Mouse (Mus musculus) limb, embryonic 15.5 days (tissue): ENCODE results near the gene Lgals2. TPM values are rescaled to one million over a fixed set of nuclear protein-coding genes. Genes with fewer than 3 reads are reported as not detected.
"Not testable (repeated sequence)": the region's sequence is repeated elsewhere in the genome, so short reads cannot be mapped to it uniquely, and the experiment has no call there.

ENCODE experiments used
- ATAC-seq: fragments of 200-750 bp; cut with Nextera tagmentation; 2 replicates; pipeline ENCODE4 v1.8.0; 2017; ENCODE audit warnings: low read depth, moderate TSS enrichment; ENCODE audit not compliant: insufficient number of reproducible peaks, low FRiP score, low TSS enrichment
- H3K27ac ChIP-seq: fragments of 300-500 bp; sonication (generic); 2 replicates; pipeline ENCODE4 v1.5.1; 2015; ENCODE audit warnings: moderate library complexity, mild to moderate bottlenecking, inconsistent platforms
- H3K27me3 ChIP-seq: fragments of 300-500 bp; sonication (generic); 2 replicates; pipeline ENCODE4 v1.6.1; 2015; ENCODE audit warnings: inconsistent platforms
- H3K36me3 ChIP-seq: fragments of 300-500 bp; sonication (generic); 2 replicates; pipeline ENCODE4 v1.6.1; 2015; ENCODE audit warnings: inconsistent platforms
- H3K4me1 ChIP-seq: fragments of 300-500 bp; sonication (generic); 2 replicates; pipeline ENCODE4 v1.6.1; 2015; ENCODE audit warnings: inconsistent platforms
- H3K4me2 ChIP-seq: fragments of 300-500 bp; sonication (generic); 2 replicates; pipeline ENCODE4 v1.6.1; 2015; ENCODE audit warnings: mild to moderate bottlenecking, inconsistent platforms
- H3K4me3 ChIP-seq: fragments of 300-500 bp; sonication (generic); 2 replicates; pipeline ENCODE4 v1.5.1; 2015; ENCODE audit warnings: mild to moderate bottlenecking, inconsistent platforms
- H3K9ac ChIP-seq: fragments of 300-500 bp; sonication (generic); 2 replicates; pipeline ENCODE4 v1.6.1; 2015; ENCODE audit warnings: inconsistent platforms
- H3K9me3 ChIP-seq: fragments of 300-500 bp; sonication (generic); 2 replicates; pipeline ENCODE4 v1.6.1; 2016; ENCODE audit warnings: inconsistent platforms
- WGBS: fragments of 180-500 bp; shearing (Covaris S2); methylation state at CpG from one replicate; pipeline ENCODE4 v1.1.7; 2015; 5-methylcytosine and 5-hydroxymethylcytosine counted together
- polyA plus RNA-seq: library from polyadenylated mRNA; unstranded; fragments of >200 nt; fragmentation: Nextera tagmentation; extraction: Ambion mirVana; gene quantifications from 2 replicates; pipeline ENCODE4 v1.2.1, GENCODE M21; 2015

Lgals2 gene
- polyA plus RNA-seq, 1 experiment from 2014 or later, result 0.73 TPM

GRCm38 (mm10) chr15:78850059-78850824 lies 5.1 kb downstream of the Lgals2 start:
- ATAC-seq, result no peak
- 74% methylated on average over 14 of the region's 15 CpGs for WGBS
- no peak overlapping the region for H3K27ac ChIP-seq
- H3K36me3 ChIP-seq, result peaks cover 7% of the 10 kb centered on the region
- H3K4me1 ChIP-seq, result peaks cover 17% of the 10 kb centered on the region
- H3K9me3 ChIP-seq, result no peaks in the 10 kb centered on the region
- H3K9ac ChIP-seq, result no peak overlapping the region
- H3K4me2 ChIP-seq, result no peak overlapping the region
- no peaks in the 10 kb centered on the region for H3K27me3 ChIP-seq
- no peak overlapping the region for H3K4me3 ChIP-seq

DNA sequence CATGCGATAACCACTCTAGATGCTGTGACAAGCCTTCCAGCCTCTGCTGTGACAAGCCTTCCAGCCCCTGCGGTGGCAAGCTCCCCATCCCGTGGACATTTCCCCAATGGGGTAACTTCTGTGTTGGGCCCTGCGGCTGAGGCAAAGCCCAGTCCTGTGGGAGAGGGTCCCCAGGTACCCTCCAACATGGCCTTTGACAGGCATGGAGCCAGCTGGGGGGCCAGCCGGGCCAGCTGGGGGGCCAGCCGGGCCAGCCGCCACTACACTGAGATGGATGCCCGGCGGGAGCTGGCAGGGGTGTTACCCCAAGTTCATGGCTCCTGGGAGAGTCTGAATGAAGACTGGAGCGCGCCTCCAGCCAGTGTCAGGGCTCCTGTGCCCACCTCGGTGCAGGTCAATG lies 5.8 kb downstream of the Lgals2 start:
- Histone ChIP-seq H3K27ac (no peak overlapping the region), H3K4me3 (no peak overlapping the region), H3K4me2 (no peak overlapping the region), H3K27me3 (no peaks in the 10 kb centered on the region), H3K9ac (no peak overlapping the region), H3K4me1 (peaks cover 25% of the 10 kb centered on the region), H3K9me3 (no peaks in the 10 kb centered on the region), H3K36me3 (peaks cover 7% of the 10 kb centered on the region)
- WGBS, result 90% methylated on average over 12 of the region's 12 CpGs
- ATAC-seq, result no peak

DNA sequence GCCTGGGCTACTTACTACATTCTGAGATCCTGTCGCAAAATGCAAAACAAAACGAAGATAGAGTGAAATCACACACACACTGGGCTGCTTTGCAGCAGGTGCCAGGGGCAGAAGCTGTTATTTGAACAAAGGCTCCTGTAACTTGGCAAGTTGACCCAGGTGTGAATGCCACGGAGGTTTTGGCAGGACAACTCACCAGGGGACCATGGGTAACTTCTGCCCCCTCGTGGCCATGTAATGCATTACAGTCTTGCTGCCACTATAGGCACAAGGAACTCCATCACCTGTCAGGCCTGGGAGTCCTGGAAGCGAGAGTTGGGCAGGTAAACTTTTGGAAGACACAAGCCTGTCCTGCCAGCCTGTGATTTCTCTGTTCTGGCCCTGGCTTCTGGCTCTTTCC lies 6.9 kb downstream of the Lgals2 start:
- Histone ChIP-seq H3K4me2 (no peak overlapping the region), H3K27me3 (peaks cover 7% of the 10 kb centered on the region; the same call in 1 of the 2 replicates), H3K27ac (no peak overlapping the region), H3K36me3 (peaks cover 7% of the 10 kb centered on the region), H3K4me3 (no peak overlapping the region), H3K9me3 (no peaks in the 10 kb centered on the region), H3K9ac (no peak overlapping the region), H3K4me1 (peaks cover 35% of the 10 kb centered on the region)
- no peak for ATAC-seq
- 28% methylated on average over 5 of the region's 5 CpGs for whole genome bisulfite sequencing

- H3K4me3 ChIP-seq, H3K9me3 ChIP-seq, H3K27ac ChIP-seq, H3K4me2 ChIP-seq, H3K36me3 ChIP-seq, ATAC-seq, H3K9ac ChIP-seq, H3K27me3 ChIP-seq: not testable (repeated sequence)
- H3K4me1 ChIP-seq, result peaks cover 47% of the 10 kb centered on the region
- WGBS, result 83% methylated on average over 7 of the region's 7 CpGs
These were observed 8.5 kb downstream of the Lgals2 start for GRCm38 (mm10) chr15:78846805-78847204.

DNA sequence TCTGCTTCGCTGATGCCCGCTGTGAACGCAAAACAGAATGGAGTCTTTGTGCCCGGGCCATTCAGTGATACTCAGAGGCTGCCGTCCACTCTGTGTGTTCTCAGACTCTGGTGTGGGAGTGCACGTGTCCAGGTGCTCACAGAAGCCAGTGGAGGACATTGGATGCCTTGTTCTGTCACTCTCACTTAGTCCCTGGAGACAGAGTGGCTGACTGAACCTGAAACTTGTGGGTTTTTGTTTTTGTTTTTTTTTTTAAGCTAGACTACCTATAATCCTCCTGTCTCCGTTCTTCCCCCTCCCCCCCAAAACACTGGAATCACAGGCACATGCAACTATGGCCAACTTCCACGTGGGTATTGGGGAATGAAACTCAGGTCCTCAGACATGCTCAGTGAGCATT lies 9.0 kb downstream of the Lgals2 start:
- Histone ChIP-seq H3K4me2 (no peak overlapping the region), H3K9me3 (no peaks in the 10 kb centered on the region), H3K4me3 (no peak overlapping the region), H3K4me1 (peaks cover 48% of the 10 kb centered on the region), H3K27me3 (peaks cover 11% of the 10 kb centered on the region; the same call in 1 of the 2 replicates), H3K36me3 (peaks cover 7% of the 10 kb centered on the region), H3K9ac (no peak overlapping the region), H3K27ac (no peak overlapping the region)
- no peak for ATAC-seq
- WGBS, result 67% methylated on average over 8 of the region's 8 CpGs

DNA sequence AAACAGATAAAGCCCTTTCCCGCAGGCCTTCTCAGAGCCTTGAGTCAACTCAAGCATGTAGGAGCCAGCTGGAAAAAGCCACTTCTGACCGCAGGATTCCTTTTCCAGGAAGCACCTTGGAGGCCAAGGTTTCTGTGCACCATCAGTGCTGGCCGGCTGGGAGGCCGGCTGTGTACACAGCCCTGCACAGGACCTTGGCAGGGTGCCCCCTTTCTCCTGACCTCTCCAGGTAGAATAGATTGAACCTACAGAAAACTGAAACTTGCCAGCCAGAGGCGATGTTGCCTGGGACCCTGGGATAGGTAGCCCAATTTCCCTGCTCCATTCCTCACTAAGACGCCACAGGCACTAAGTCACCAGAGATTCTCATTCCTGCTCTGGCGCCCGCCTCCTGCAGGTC lies 9.5 kb downstream of the Lgals2 start:
- peaks cover 7% of the 10 kb centered on the region for H3K36me3 ChIP-seq
- no peak overlapping the region for H3K4me2 ChIP-seq
- no peak overlapping the region; the same call in 1 of the 2 replicates for H3K27ac ChIP-seq
- H3K9ac ChIP-seq, result no peak overlapping the region
- peaks cover 53% of the 10 kb centered on the region for H3K4me1 ChIP-seq
- H3K4me3 ChIP-seq, result no peak overlapping the region
- no peaks in the 10 kb centered on the region for H3K9me3 ChIP-seq
- peaks cover 16% of the 10 kb centered on the region; the same call in 1 of the 2 replicates for H3K27me3 ChIP-seq
- WGBS, result 79% methylated on average over 8 of the region's 8 CpGs
- ATAC-seq, result no peak

DNA sequence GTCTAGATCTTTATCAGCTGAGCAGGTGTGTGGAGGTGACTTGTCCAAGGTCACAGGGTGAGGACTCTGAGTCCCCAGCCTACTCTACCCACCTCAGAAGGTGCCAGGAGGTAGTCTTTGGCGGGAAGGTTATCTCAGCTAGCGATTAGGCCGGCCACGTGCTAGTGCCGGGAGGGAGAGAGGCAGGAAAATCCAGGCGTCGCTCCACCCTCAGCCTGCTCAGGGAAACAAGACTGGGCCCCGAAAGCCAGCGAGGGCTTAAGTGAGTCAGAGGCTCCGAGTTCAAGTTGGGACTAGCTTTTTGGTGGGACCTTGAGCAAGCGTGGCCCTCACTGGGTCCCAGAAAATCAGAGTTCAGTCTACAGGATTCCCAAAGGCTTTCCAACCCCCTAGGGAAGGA lies 10.0 kb downstream of the Lgals2 start:
- peaks cover 58% of the 10 kb centered on the region for H3K4me1 ChIP-seq
- no peak overlapping the region for H3K4me3 ChIP-seq
- no peak overlapping the region; the same call in 1 of the 2 replicates for H3K27ac ChIP-seq
- 0 out of 2 replicates have a peak overlapping the region, but pooled peaks have one; percentile 1 for H3K4me2 ChIP-seq
- WGBS, result 62% methylated on average over 11 of the region's 11 CpGs
- H3K27me3 ChIP-seq, result peaks cover 19% of the 10 kb centered on the region; the same call in 1 of the 2 replicates
- no peak overlapping the region for H3K9ac ChIP-seq
- peaks cover 7% of the 10 kb centered on the region for H3K36me3 ChIP-seq
- no peaks in the 10 kb centered on the region for H3K9me3 ChIP-seq
- no peak for ATAC-seq

- Histone ChIP-seq H3K9ac (0 out of 2 replicates have a peak overlapping the region, but pooled peaks have one; percentile 7), H3K4me3 (peak overlapping the region; percentile 59), H3K9me3 (no peaks in the 10 kb centered on the region), H3K27me3 (peaks cover 19% of the 10 kb centered on the region; the same call in 1 of the 2 replicates), H3K27ac (no peak overlapping the region), H3K4me1 (peaks cover 63% of the 10 kb centered on the region), H3K4me2 (peak overlapping the region; percentile 86), H3K36me3 (peaks cover 5% of the 10 kb centered on the region)
- 28% methylated on average over 9 of the region's 9 CpGs for WGBS
- no peak for ATAC-seq
These were observed 10.5 kb downstream of the Lgals2 start for GRCm38 (mm10) chr15:78844791-78845190.

- ATAC-seq, result no peak
- Histone ChIP-seq H3K9ac (no peak overlapping the region), H3K4me3 (peak overlapping the region; percentile 59), H3K36me3 (no peaks in the 10 kb centered on the region), H3K4me2 (peak overlapping the region; percentile 86), H3K9me3 (no peaks in the 10 kb centered on the region), H3K27me3 (peaks cover 19% of the 10 kb centered on the region; the same call in 1 of the 2 replicates), H3K27ac (peak overlapping the region; percentile 87), H3K4me1 (peaks cover 70% of the 10 kb centered on the region)
- WGBS, result 40% methylated on average over 21 of the region's 21 CpGs
These were observed 11.5 kb downstream of the Lgals2 start for GRCm38 (mm10) chr15:78843581-78844469.

DNA sequence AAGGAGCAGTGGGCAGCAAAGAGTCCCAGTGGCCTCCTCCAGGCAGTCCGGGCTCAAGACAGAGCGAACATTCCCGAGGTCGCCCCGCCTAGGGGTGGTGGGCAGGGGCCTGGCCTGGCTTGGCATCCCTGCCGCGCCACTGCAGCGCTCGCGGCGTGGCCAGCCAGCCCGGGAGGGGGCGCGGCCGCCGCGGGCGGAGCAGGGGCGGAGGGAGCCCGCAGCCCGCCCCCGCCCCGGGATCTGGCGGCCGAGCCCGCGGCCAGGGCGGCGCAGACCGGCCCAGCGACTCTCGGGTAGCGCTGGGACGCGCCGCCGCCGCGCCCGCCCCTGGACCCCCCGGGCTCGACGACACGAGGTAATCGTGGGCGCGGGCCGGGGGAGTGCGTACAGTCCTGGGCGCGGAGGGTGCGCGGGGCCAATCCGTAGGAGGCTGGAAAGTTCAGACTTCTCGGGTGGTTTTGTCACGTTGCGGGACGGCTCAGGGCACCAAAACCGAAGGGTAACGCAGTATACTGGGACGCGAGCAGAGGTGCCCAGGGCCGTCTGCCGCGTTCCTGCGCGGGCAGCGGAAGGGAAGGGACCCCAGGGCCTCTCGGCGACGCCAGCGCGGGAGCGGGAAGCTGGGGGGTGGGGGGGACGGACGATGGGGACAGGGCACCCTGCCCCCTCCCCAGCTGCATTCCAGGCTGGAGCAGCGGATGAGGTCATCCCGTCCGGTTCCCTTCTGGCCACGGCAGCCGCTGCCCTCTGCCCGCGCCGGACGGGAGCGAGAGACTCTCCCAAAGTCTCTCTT lies 12.8 kb downstream of the Lgals2 start, which contains the start of gene Cdc42ep1:
Gene Cdc42ep1 (plus strand): TSS at position 254 of the 793 bp plus-strand sequence.
- H3K27ac ChIP-seq, result peak within 1 kb of the TSS; percentile 87
- H3K9ac ChIP-seq, result peak within 1 kb of the TSS; percentile 73
- peak within 1 kb of the TSS; percentile 59 for H3K4me3 ChIP-seq
- H3K9me3 ChIP-seq, result no peaks in the 10 kb centered on the region
- peaks cover 19% of the 10 kb centered on the region; the same call in 1 of the 2 replicates for H3K27me3 ChIP-seq
- no peaks in the 10 kb centered on the region for H3K36me3 ChIP-seq
- peak; percentile 78 for ATAC-seq
- H3K4me2 ChIP-seq, result peak within 1 kb of the TSS; percentile 86
- 1% methylated on average over 81 of the region's 86 CpGs for WGBS
- peaks cover 70% of the 10 kb centered on the region for H3K4me1 ChIP-seq

DNA sequence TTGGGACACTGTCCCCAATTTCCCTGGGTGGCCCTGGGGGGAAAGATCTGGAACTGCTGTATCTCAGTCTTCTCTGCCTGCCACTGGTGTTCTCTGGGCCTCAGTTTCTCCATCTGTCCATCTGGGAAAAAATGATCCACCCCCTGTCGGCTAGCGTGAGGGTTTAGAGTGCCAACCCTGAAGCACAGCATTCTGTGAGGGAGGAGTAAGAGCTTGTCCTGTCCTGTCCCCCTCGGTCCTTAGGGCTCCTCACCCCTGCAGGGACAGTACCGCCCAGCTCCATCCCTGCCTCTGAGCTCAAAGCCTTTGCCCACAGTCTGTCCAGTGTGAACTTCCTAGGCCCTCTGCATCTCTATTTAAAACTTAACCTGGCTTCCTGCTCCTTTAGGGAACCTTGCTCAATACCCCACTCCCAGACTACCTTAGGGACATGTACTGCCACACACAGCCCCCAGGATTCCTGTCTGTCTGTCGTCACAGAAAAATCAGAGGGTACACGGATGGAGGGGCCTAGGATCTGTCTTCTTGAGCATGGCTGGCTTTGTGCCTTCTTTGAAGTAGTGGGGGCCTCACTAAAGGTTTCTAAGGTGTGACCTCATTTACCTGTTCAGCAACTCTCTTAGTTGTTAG lies 14.1 kb downstream of the Lgals2 start:
- WGBS, result 44% methylated on average over 6 of the region's 6 CpGs

More for the DNA sequence above, 14.1 kb downstream of the Lgals2 start:
- H3K4me3 ChIP-seq, result no peak overlapping the region
- peak overlapping the region; percentile 33; the same call in 1 of the 2 replicates for H3K27ac ChIP-seq
- ATAC-seq, result no peak
- peak overlapping the region; percentile 86; the same call in 1 of the 2 replicates for H3K4me2 ChIP-seq
- H3K4me1 ChIP-seq, result peaks cover 73% of the 10 kb centered on the region
- H3K36me3 ChIP-seq, result no peaks in the 10 kb centered on the region
- no peak overlapping the region for H3K9ac ChIP-seq
- H3K9me3 ChIP-seq, result no peaks in the 10 kb centered on the region
- peaks cover 19% of the 10 kb centered on the region; the same call in 1 of the 2 replicates for H3K27me3 ChIP-seq
